Mouse (Mus musculus) liver, adult 2 months (tissue): ENCODE measurements around the gene Tmem117. TPM values are rescaled to one million over a fixed set of nuclear protein-coding genes. Genes with fewer than 3 reads are reported as not detected.

Source experiments
- DNase-seq: peaks from one replicate; pipeline ENCODE4 v3.0.0-alpha.2; 2011; ENCODE audit warnings: low read depth, low spot score; ENCODE audit errors: extremely low read depth
- H3K27ac ChIP-seq: fragments of 200-500 bp; replicated peaks from 2 replicates; pipeline ENCODE4 v1.5.1; 2012; ENCODE audit warnings: low read depth, mild to moderate bottlenecking, control low read depth, inconsistent platforms, low read length; ENCODE audit not compliant: insufficient read depth
- H3K27me3 ChIP-seq: fragments of 200-500 bp; 2 replicates; pipeline ENCODE4 v1.6.1; 2012; ENCODE audit warnings: mild to moderate bottlenecking, moderate library complexity, low read length, inconsistent platforms; ENCODE audit not compliant: control insufficient read depth, insufficient read depth
- H3K36me3 ChIP-seq: fragments of 200-500 bp; 2 replicates; pipeline ENCODE4 v1.6.1; 2012; ENCODE audit warnings: low read length, inconsistent platforms; ENCODE audit not compliant: control insufficient read depth, insufficient read depth
- H3K4me1 ChIP-seq: fragments of 200-500 bp; 2 replicates; pipeline ENCODE4 v1.6.1; 2011; ENCODE audit warnings: low read length; ENCODE audit not compliant: control insufficient read depth, insufficient read depth
- H3K4me3 ChIP-seq: fragments of 200-500 bp; 2 replicates; pipeline ENCODE4 v1.5.1; 2011; ENCODE audit warnings: low read depth, mild to moderate bottlenecking, control low read depth, low read length, moderate library complexity; ENCODE audit not compliant: insufficient read depth
- H3K79me2 ChIP-seq: fragments of 200-500 bp; 2 replicates; pipeline ENCODE4 v1.6.1; 2012; ENCODE audit warnings: inconsistent platforms, mild to moderate bottlenecking, low read length, moderate library complexity; ENCODE audit not compliant: control insufficient read depth, insufficient read depth
- H3K9ac ChIP-seq: fragments of 200-500 bp; 2 replicates; pipeline ENCODE4 v1.6.1; 2012; ENCODE audit warnings: low read depth, mild to moderate bottlenecking, control low read depth, inconsistent platforms, low read length
- CTCF ChIP-seq: fragments of 200-500 bp; IDR thresholded peaks from 2 replicates; pipeline ENCODE4 v1.5.1; 2011; ENCODE audit warnings: low read depth, low read length, control low read depth
- POLR2A ChIP-seq: fragments of 200-500 bp; IDR thresholded peaks from 2 replicates; pipeline ENCODE4 v1.6.1; 2011; ENCODE audit warnings: low read length, control low read depth; ENCODE audit not compliant: insufficient read depth; ENCODE audit errors: extremely low read depth
- WGBS: fragments of 180-500 bp; shearing (Covaris S2); methylation state at CpG from one replicate; pipeline ENCODE4 v1.1.7; 2018; 5-methylcytosine and 5-hydroxymethylcytosine counted together
- polyA plus RNA-seq: library from polyadenylated mRNA; depleted of rRNA; stranded (reverse); fragments of >200 nt; gene quantifications from 2 replicates; pipeline ENCODE4 v1.2.3, GENCODE M21; 2012
- total RNA-seq: library from RNA; depleted of rRNA; stranded (reverse); fragments of >200 nt; gene quantifications from 2 replicates; pipeline ENCODE4 v1.2.3, GENCODE M21; 2014

Gene Tmem117
- total and polyA plus RNA-seq, 2 experiments = 0.46 TPM; not detected in 1

DNA sequence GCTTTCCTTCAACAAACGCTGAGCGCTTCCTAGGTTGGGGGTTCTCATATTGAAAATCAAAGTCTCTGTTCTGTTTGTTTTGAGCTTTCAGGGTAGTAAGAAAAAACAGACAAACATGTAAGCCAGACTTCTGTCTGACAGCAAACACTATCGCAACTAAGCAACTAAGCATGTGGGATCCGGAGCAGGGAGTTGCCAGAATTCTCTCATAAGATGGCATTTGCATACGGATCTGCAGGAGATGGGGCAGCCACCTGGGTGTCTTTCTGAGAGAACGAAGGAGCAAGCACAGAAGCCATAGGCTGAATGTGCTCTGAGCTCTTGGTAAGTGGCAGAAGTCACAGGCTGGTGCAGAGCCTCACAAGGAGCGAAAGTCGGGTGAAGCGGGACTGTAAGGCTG lies 22.3 kb downstream of the Tmem117 start:
- Histone ChIP-seq H3K79me2 (no peaks in the 10 kb centered on the region), H3K4me1 (no peaks in the 10 kb centered on the region), H3K36me3 (no peaks in the 10 kb centered on the region), H3K4me3 (no peak overlapping the region), H3K27me3 (peaks cover 2% of the 10 kb centered on the region; the same call in 1 of the 2 replicates), H3K9ac (no peak overlapping the region), H3K27ac (no peak overlapping the region)
- DNase-seq = no peak
- no peak for TF ChIP-seq POLR2A
- 47% methylated on average over 9 of the region's 9 CpGs for WGBS

- no peak overlapping the region for H3K27ac ChIP-seq
- 74% methylated on average over 13 of the region's 13 CpGs for WGBS
- no peak overlapping the region for H3K9ac ChIP-seq
- H3K4me1 ChIP-seq = no peaks in the 10 kb centered on the region
- H3K4me3 ChIP-seq = no peak overlapping the region
- no peaks in the 10 kb centered on the region for H3K79me2 ChIP-seq
- H3K27me3 ChIP-seq = peaks cover 2% of the 10 kb centered on the region; the same call in 1 of the 2 replicates
- DNase-seq = no peak
- no peak for TF ChIP-seq POLR2A
- no peak for TF ChIP-seq CTCF
- no peaks in the 10 kb centered on the region for H3K36me3 ChIP-seq
These were observed 23.2 kb downstream of the Tmem117 start for GRCm38 (mm10) chr15:94651969-94652842.

DNA sequence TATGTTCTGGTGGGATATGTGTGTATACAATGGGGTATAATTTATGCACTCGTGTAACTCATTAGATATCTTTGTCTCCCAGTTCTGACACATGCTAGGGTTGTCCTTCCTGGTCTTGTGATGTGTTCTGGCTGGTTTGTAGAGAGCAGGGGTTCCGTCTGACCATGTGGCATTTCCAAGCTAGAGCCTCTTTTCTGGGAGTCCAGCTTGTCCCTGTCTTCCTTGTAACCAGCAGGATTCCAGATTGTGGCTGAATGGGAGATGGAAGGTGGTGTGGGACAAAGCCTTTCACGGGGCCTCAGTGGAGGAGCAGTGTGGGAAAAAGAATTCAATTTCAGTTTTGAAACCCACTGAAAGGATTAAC lies 23.8 kb downstream of the Tmem117 start:
- H3K27me3 ChIP-seq = peaks cover 2% of the 10 kb centered on the region; the same call in 1 of the 2 replicates
- no peaks in the 10 kb centered on the region for H3K4me1 ChIP-seq
- H3K4me3 ChIP-seq = no peak overlapping the region
- H3K27ac ChIP-seq = no peak overlapping the region
- H3K36me3 ChIP-seq = no peaks in the 10 kb centered on the region
- no peak overlapping the region for H3K9ac ChIP-seq
- DNase-seq = no peak
- 77% methylated on average over 3 of the region's 3 CpGs for WGBS
- TF ChIP-seq CTCF (no peak), POLR2A (no peak)
- no peaks in the 10 kb centered on the region for H3K79me2 ChIP-seq

DNA sequence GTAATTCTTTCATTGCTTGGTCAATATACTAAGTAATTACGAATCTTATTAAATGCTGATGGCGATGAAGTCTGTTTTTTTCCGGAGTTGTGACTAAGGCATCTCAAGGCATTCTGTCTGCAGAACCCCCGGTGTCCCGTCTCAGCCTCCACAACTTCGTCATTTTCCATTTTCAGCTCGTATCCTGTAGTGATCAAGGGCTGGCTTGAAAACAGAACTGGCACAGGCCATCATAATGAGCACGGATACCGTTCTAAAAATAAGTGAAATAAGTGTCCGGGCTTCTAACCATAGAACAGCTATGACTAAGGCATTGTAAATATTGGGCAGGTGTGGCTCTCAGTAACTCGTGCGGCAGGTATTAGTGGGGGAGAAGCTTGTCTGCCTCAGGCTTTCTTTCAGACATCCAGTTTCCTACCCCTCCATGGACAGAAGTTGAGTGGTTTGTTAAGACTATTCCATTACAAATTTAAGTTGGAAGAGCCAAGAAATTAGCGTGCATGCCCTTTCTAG lies 26.8 kb downstream of the Tmem117 start:
- Histone ChIP-seq H3K27ac (no peak overlapping the region), H3K27me3 (no peaks in the 10 kb centered on the region), H3K4me1 (no peaks in the 10 kb centered on the region), H3K9ac (no peak overlapping the region), H3K36me3 (no peaks in the 10 kb centered on the region), H3K4me3 (no peak overlapping the region), H3K79me2 (no peaks in the 10 kb centered on the region)
- DNase-seq = no peak
- TF ChIP-seq CTCF (no peak), POLR2A (no peak)
- WGBS = 85% methylated on average over 13 of the region's 13 CpGs

- TF ChIP-seq POLR2A (no peak), CTCF (no peak)
- Histone ChIP-seq H3K27me3 (no peaks in the 10 kb centered on the region), H3K27ac (no peak overlapping the region), H3K36me3 (no peaks in the 10 kb centered on the region), H3K79me2 (no peaks in the 10 kb centered on the region), H3K4me1 (no peaks in the 10 kb centered on the region), H3K4me3 (no peak overlapping the region), H3K9ac (no peak overlapping the region)
- WGBS = 62% methylated on average over 6 of the region's 6 CpGs
- DNase-seq = no peak
These were observed 28.9 kb downstream of the Tmem117 start for GRCm38 (mm10) chr15:94657882-94658281.
